Mouse (Mus musculus) hindbrain, embryonic 14.5 days (tissue): ENCODE data around the gene Krt7. TPM values are rescaled to one million over a fixed set of nuclear protein-coding genes. Genes with fewer than 3 reads are reported as not detected.
A peak's percentile ranks its signal among the peaks of the same experiment; 100 is the strongest.

Experiments
- ATAC-seq: fragments of 200-750 bp; cut with Nextera tagmentation; 2 replicates; pipeline ENCODE4 v1.8.0; 2017; ENCODE audit warnings: moderate number of reproducible peaks, mild to moderate bottlenecking, moderate TSS enrichment, moderate library complexity; ENCODE audit not compliant: low FRiP score
- DNase-seq: peaks from one replicate; pipeline ENCODE4 v3.0.0-alpha.2; 2015; ENCODE audit warnings: low spot score
- H3K27ac ChIP-seq: fragments of 300-500 bp; sonication (generic); 2 replicates; pipeline ENCODE4 v1.5.1; 2014; ENCODE audit warnings: mild to moderate bottlenecking, moderate library complexity
- H3K27me3 ChIP-seq: fragments of 300-500 bp; sonication (generic); 2 replicates; pipeline ENCODE4 v1.6.1; 2014; ENCODE audit warnings: mild to moderate bottlenecking, low read length, mixed read lengths; ENCODE audit not compliant: control insufficient read depth, insufficient read depth
- H3K36me3 ChIP-seq: fragments of 300-500 bp; sonication (generic); replicated peaks from 2 replicates; pipeline ENCODE4 v1.6.1; 2014; ENCODE audit not compliant: control insufficient read depth, insufficient read depth
- H3K4me1 ChIP-seq: fragments of 300-500 bp; sonication (generic); replicated peaks from 2 replicates; pipeline ENCODE4 v1.6.1; 2014; ENCODE audit warnings: antibody characterized with exemption, low read length, mixed read lengths; ENCODE audit not compliant: control insufficient read depth, insufficient read depth
- H3K4me2 ChIP-seq: fragments of 300-500 bp; sonication (generic); replicated peaks from 2 replicates; pipeline ENCODE4 v1.6.1; 2014; ENCODE audit warnings: mild to moderate bottlenecking, moderate library complexity
- H3K4me3 ChIP-seq: fragments of 300-500 bp; sonication (generic); replicated peaks from 2 replicates; pipeline ENCODE4 v1.5.1; 2014; ENCODE audit warnings: mild to moderate bottlenecking, low read length
- H3K9ac ChIP-seq: fragments of 300-500 bp; sonication (generic); 2 replicates; pipeline ENCODE4 v1.6.1; 2014
- H3K9me3 ChIP-seq: fragments of 300-500 bp; sonication (generic); 2 replicates; pipeline ENCODE4 v1.6.1; 2016; ENCODE audit warnings: low read length; ENCODE audit not compliant: control insufficient read depth
- WGBS: fragments of 180-500 bp; shearing (Covaris S2); extraction: QIAGEN DNeasy Blood & Tissue Kit; methylation state at CpG from one replicate; pipeline ENCODE4 v1.1.7; 2014; 5-methylcytosine and 5-hydroxymethylcytosine counted together
- polyA plus RNA-seq: library from polyadenylated mRNA; unstranded; fragments of >200 nt; fragmentation: Nextera tagmentation; extraction: Ambion mirVana; gene quantifications from 2 replicates; pipeline ENCODE4 v1.2.1, GENCODE M21; 2014

Gene Krt7
- polyA plus RNA-seq, 1 experiment from 2014 or later, result 1.5 TPM

DNA sequence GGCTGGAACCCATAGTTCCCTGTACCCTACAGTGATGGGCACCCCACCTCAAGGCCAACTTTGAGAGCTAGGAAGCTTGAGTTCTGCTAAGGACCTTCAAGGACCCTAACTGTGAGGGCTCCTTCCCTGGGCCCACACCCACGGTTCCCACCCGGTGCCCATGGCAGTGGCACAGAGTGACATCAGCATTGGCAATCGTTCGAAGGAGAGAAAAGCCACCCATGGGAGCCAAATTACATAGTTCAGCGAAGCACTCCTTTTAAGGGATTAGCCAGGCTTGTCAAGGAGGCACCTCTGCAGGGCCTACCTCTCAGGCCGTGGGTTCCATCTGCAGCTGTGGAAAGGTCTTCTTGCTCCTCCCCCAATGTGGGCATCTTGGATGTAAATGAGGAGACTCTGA, 42.8 kb upstream of the Krt7 start:
- H3K27ac ChIP-seq, result no peak overlapping the region
- H3K4me2 ChIP-seq, result no peak overlapping the region
- H3K9me3 ChIP-seq, result no peaks in the 10 kb centered on the region
- DNase-seq (no peak), ATAC-seq (no peak)
- WGBS, result 80% methylated on average over 6 of the region's 6 CpGs
- H3K36me3 ChIP-seq, result no peaks in the 10 kb centered on the region
- no peak overlapping the region for H3K4me3 ChIP-seq
- H3K9ac ChIP-seq, result no peak overlapping the region
- no peaks in the 10 kb centered on the region for H3K4me1 ChIP-seq
- H3K27me3 ChIP-seq, result no peaks in the 10 kb centered on the region

- 67% methylated on average over 11 of the region's 11 CpGs for WGBS
- H3K9ac ChIP-seq, result no peak overlapping the region
- H3K4me1 ChIP-seq, result no peaks in the 10 kb centered on the region
- H3K27me3 ChIP-seq, result no peaks in the 10 kb centered on the region
- no peak for DNase-seq
- H3K27ac ChIP-seq, result no peak overlapping the region
- H3K4me2 ChIP-seq, result no peak overlapping the region
- no peak overlapping the region for H3K4me3 ChIP-seq
- no peaks in the 10 kb centered on the region for H3K9me3 ChIP-seq
- ATAC-seq, result no peak
- no peaks in the 10 kb centered on the region for H3K36me3 ChIP-seq
These were observed 42.1 kb upstream of the Krt7 start for GRCm38 (mm10) chr15:101368502-101369381.

GRCm38 (mm10) chr15:101369382-101370100, 41.3 kb upstream of the Krt7 start:
- Histone ChIP-seq H3K4me3 (no peak overlapping the region), H3K27ac (no peak overlapping the region), H3K9ac (no peak overlapping the region), H3K4me2 (no peak overlapping the region), H3K27me3 (no peaks in the 10 kb centered on the region), H3K36me3 (no peaks in the 10 kb centered on the region), H3K4me1 (no peaks in the 10 kb centered on the region), H3K9me3 (no peaks in the 10 kb centered on the region)
- DNase-seq, result no peak
- 34% methylated on average over 12 of the region's 12 CpGs for WGBS
- ATAC-seq, result no peak

DNA sequence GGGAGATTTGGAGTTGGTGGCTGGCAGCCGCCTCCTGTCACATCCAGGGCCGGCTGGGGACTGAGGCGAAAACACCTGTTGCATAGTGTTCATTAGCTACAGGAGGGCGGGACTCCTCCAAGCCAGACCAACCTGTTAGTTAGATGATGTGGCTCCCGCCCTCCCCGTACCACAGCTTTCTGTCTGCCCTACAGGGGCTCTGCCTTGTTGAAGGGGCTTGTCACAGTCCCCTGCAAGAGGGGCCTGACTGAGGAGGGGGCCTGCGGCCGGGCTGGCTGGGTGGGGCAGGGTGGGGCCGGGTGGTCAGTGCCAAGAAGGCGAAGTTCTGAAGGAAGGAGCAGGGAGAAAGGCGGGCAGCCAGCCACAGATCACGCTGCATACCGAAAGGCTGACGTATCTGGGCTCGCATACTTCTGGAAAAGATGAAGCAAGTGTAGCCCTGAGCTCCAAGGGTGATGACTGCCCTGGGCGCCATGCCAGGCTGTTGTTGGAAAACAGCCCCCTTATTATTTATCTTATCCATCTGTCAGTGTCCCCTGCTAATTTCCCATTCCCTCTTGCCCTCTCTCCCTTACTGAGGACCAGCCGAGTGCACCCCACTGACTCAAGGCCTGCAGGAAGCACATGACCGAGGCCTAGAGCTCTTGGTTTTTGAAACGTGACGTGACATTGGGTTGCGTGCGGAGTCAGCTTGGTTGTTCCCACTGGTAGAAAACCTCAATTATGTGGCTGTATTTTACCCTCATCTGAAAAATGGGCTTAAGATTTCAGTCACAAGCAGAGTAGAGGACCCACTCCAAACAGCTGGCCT, 40.5 kb upstream of the Krt7 start, which contains the start of gene Krt80:
Gene Krt80 (minus strand): TSS at position 62 of the 811 bp plus-strand sequence.
- Histone ChIP-seq H3K9me3 (no peaks in the 10 kb centered on the region), H3K9ac (no peak within 1 kb of the TSS), H3K36me3 (no peaks in the 10 kb centered on the region), H3K27ac (no peak within 1 kb of the TSS), H3K4me3 (no peak within 1 kb of the TSS), H3K27me3 (no peaks in the 10 kb centered on the region), H3K4me1 (no peaks in the 10 kb centered on the region), H3K4me2 (no peak within 1 kb of the TSS)
- peak; percentile 49 for DNase-seq
- 50% methylated on average over 22 of the region's 22 CpGs for WGBS
- ATAC-seq, result no peak

- H3K36me3 ChIP-seq, result no peaks in the 10 kb centered on the region
- ATAC-seq, result no peak
These were observed 39.5 kb upstream of the Krt7 start for GRCm38 (mm10) chr15:101371141-101371985.

DNA sequence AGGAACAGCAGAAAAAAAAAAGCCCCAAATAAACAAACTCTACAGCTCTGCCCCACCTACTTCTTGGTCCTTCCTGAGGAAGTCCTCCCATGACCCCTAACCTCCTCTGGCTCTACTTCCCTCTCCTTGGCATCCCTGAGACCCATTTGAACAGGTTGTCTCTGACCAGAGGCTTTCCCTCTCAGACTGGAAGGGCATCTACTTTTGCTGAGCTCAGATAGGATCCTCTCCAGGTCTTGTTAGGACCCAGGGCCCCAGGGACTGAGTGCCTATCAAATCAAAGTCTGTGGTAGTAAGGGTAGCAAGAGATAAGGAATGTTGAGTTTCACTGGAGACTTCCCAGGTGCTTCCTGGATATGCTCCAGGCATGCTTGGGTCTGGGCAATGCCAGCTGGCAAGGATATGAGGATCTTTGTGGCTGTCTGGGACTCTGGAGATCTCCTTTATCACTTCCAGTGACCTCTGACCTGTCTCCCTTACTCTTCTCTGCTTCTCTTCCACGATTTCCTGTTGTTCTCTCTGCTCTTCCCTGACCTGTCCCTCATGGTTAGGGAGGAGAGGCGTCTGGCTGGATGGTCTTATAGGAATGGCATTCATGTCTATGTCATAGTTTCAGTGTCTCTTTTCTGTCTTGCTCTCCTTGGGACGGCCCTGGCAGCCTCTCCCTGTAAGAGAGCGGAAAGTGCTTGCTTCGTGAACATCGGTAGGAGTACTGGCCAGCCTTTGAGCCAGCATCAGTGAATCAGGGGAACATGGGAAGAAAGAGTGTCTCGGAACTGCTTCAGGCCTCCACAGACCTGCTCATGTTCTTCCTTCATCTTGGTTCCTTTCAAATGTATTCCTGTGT, 38.5 kb upstream of the Krt7 start:
- DNase-seq (no peak), ATAC-seq (no peak)
- Histone ChIP-seq H3K27me3 (no peaks in the 10 kb centered on the region), H3K27ac (no peak overlapping the region), H3K4me2 (no peak overlapping the region), H3K4me3 (no peak overlapping the region), H3K4me1 (no peaks in the 10 kb centered on the region), H3K36me3 (no peaks in the 10 kb centered on the region), H3K9ac (no peak overlapping the region), H3K9me3 (no peaks in the 10 kb centered on the region)
- WGBS, result 74% methylated on average over 7 of the region's 7 CpGs

More at GRCm38 (mm10) chr15:101371141-101371985, 39.5 kb upstream of the Krt7 start:
- 77% methylated on average over 15 of the region's 15 CpGs for WGBS
- Histone ChIP-seq H3K9me3 (no peaks in the 10 kb centered on the region), H3K4me2 (no peak overlapping the region), H3K9ac (no peak overlapping the region), H3K4me3 (no peak overlapping the region), H3K27me3 (no peaks in the 10 kb centered on the region), H3K27ac (no peak overlapping the region), H3K4me1 (no peaks in the 10 kb centered on the region)
- no peak for DNase-seq

DNA sequence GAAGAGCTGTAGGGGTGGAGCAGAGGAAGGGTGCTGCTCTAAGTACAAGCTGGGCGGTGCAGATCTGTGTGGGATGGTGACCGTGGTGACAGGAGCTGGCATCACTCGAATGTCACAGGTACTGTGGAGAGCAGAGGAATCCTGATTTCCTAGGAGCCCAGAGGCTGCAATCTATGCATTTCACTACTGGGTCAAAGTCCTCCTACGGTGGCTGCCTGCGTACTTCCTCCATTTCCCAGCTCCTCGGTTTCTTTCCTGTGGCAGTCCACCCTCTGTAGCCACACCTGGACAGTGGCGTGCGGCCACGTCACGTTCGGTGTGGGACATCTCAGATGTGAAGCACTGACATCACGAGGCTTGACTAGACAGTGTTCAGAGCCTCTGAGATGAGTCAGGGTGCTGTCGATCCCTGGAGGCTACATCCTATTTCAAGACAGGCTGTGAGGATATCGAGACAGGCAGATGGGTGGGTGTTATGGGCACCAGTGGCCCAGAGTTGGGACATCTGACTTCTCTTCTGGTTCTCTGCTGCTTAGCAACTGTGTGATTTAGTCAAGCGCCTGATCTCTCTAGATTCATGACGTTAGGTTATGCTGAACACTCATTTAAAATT, 37.5 kb upstream of the Krt7 start:
- Histone ChIP-seq H3K4me2 (no peak overlapping the region), H3K4me1 (no peaks in the 10 kb centered on the region), H3K27ac (no peak overlapping the region), H3K36me3 (no peaks in the 10 kb centered on the region), H3K27me3 (no peaks in the 10 kb centered on the region), H3K9me3 (no peaks in the 10 kb centered on the region), H3K9ac (no peak overlapping the region), H3K4me3 (no peak overlapping the region)
- 92% methylated on average over 16 of the region's 16 CpGs for WGBS
- ATAC-seq (no peak), DNase-seq (no peak)

DNA sequence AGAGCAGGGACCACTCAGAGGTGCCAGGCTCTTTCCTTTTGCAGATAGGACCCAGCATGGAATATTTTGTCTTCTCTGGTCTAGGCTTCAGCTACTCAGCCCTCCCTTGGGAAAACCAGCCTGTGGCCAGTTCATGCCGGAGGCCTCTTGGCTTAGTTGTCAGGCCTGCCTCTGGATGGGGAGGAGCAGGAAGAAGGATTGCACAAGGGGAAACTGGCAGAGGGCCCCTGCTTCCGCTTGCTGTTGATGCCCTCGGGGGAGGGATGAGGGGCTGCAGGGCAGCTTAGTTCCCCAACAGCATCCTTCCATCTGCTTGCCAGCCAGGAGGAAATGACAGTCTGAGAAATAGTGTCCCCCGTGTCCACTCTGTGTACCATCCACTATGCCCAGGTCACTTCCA, 36.0 kb upstream of the Krt7 start:
- WGBS, result 55% methylated on average over 4 of the region's 4 CpGs
- no peak overlapping the region for H3K4me3 ChIP-seq
- no peaks in the 10 kb centered on the region for H3K36me3 ChIP-seq
- H3K9me3 ChIP-seq, result no peaks in the 10 kb centered on the region
- DNase-seq (no peak), ATAC-seq (no peak)
- no peaks in the 10 kb centered on the region for H3K4me1 ChIP-seq
- H3K4me2 ChIP-seq, result no peak overlapping the region
- H3K27ac ChIP-seq, result no peak overlapping the region
- no peak overlapping the region for H3K9ac ChIP-seq
- H3K27me3 ChIP-seq, result no peaks in the 10 kb centered on the region
